Mouse (Mus musculus) kidney, postnatal 10 days (tissue): ENCODE data around the gene Sbk1.

Experiments used
- DNase-seq: peaks from one replicate; pipeline ENCODE4 v3.0.0; 2021; ENCODE audit warnings: mixed read lengths

The Sbk1 gene

GRCm38 (mm10) chr7:126271712-126272683, at the start of gene Sbk1:
TSS of gene Sbk1 (plus strand) at chr7:126272619.
- DNase-seq, result peak; percentile 95

- DNase-seq, result no peak
Observed at GRCm38 (mm10) chr7:126222753-126223152, 49.7 kb upstream of the Sbk1 start.

DNA sequence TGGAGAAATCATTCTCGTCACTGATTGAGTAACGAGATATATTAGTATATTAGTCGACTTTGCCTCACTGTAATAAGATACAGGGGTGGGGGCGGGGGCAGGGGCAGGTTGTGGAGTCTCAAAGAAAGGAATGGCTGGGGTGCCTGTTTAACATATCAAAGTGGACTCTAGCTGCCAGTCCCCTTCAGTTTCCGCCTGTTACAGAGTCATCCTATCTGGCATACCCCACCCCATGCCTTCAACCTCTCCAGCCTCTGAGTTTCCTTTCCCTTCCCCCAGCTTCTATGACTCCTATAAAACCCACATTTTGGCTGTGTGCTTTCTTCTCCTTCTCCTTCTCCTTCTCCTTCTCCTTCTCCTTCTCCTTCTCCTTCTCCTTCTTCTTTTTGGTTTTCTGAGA, 46.3 kb upstream of the Sbk1 start:
- DNase-seq, result no peak

GRCm38 (mm10) chr7:126230357-126231148, 41.9 kb upstream of the Sbk1 start:
- DNase-seq, result no peak

DNA sequence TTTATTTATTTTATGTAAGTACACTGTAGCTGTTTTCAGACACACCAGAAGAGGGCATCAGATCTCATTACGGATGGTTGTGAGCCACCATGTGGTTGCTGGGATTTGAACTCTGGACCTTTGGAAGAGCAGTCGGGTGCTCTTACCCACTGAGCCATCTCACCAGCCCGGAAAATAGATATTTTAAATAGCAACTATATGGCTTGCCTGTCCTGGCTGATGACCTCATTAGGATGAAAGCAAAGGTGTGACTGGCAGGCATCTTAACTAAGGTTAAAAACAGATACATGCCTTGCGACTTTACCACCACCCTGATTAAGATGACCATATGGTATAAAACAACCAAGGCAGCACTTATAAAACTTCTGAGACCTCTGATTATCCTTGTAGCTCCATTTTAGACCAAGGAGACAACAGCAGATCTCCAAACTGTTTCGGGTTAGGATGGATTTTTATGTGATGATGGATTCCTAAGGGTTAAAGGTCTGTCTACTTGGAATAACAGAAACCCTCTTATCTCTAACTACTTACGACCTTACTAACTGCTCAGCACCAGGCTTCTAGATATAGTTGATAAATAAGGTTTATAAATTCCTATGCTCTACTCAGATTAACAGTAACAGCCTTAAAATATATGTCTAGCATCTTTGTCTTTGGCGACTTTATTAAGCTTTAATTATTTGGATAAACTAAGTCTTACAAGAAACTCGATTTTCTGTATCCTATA, 39.9 kb upstream of the Sbk1 start:
- no peak for DNase-seq

DNA sequence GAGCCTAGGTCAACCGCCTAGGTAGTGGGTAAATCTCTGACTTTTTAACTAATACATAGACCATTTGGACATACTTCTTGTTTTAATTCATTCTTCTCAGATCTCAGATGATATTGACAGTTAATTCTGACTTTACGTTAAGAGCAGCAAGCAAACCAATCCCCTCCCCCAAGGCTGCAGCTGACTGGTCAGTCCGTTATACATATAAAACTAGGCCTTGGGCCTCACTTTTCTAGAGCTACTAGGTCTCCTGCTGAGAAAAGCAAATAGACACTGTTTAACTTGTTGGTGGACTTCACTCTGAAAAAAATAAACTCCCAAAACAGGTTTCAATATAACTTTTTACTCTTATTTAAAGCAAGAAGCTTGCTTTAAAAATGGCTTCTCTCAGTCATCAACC, 37.8 kb upstream of the Sbk1 start:
- DNase-seq, result no peak

DNA sequence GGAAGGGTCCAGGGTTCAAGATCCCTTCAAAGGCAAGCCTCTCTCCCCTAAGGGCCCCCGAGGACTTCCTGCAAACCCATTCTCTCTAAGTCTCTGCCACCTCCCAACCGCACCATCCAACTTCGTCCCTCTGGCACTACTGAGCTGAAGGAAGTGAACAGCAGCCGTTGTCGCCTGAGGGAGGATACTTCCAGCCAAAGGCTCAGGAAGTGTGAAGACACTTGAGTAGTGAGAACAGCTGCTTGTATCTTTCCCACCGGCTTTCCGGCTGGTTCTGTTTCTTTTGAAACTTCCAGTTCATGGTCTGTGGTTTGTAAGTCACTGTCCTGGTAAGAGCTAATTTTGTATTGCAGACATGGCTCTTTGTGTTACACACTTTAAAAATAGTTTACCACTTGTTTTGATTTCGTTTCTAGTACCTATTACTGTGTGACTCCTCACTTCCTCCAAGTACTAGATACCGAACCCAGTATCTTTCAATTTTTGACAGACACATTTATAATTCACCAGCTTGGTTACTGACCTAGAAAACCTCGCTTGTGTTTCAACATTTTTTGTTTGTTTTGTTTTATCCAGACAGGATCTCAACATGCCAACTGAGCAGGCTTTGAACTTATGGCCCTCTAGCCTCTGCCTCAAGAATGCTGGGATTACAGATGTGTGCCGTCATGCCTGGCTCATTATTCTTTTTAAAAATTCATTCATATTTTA, 36.2 kb upstream of the Sbk1 start:
- peak; percentile 34 for DNase-seq

GRCm38 (mm10) chr7:126236794-126237192, 35.6 kb upstream of the Sbk1 start:
- peak; percentile 21 for DNase-seq

DNA sequence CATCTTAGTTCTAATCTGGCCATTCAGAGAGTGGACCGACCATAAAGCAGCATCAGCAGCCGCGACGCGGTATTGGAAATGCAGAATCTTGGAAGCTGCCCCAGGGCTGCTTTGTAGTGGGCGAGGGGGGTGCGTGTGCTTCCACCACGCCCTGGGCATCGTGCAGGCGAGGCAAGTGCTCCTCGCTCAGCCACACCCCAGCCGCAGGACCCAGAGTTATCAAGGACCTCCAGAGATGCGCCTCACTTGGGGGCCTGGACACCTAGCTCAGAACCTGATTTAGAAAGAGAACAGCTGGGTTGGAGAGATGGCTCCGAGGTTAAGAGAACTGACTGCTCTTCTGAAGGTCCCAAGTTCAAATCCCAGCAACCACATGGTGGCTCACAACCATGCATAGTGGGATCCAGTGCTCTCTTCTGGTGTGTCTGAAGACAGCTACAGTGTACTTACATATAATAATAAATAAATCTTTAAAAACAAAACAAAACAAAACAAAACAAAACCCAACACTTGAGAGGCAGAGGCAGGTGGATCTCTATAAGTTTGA, 31.5 kb upstream of the Sbk1 start:
- no peak for DNase-seq

- no peak for DNase-seq
Observed at GRCm38 (mm10) chr7:126244168-126244750, 28.2 kb upstream of the Sbk1 start.

GRCm38 (mm10) chr7:126248088-126248487, 24.3 kb upstream of the Sbk1 start:
- no peak for DNase-seq

DNA sequence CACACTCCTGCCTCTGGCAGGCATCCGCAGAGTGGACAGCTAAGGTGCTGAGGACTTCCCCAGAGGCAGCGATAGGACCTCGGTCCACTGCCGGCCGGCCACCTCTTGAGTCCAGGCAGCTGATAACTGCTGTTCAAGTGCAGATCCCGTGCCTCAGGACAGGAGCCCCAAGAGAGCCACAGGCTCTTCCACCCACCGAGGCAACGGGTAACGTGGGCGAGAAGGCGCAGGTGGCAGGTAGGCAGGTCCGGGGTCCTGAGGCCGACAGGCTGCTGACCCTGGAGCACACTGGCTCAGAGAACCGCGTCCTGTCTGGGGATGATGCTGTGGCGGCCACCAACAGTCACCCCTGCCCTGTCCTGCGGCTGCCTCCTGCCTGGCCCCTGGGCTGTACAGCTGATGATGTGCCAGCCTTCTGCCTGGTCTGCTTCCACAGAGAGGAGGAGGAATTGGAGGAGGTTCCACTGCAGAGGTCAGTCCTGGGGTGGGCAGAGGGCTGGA, 23.7 kb upstream of the Sbk1 start:
- DNase-seq, result no peak

- DNase-seq, result no peak
Observed at GRCm38 (mm10) chr7:126249146-126249545, 23.3 kb upstream of the Sbk1 start.

GRCm38 (mm10) chr7:126249986-126250385, 22.4 kb upstream of the Sbk1 start:
- no peak for DNase-seq

- DNase-seq, result no peak
Observed at GRCm38 (mm10) chr7:126250481-126250880, 21.9 kb upstream of the Sbk1 start.

- no peak for DNase-seq
Observed at GRCm38 (mm10) chr7:126251698-126252097, 20.7 kb upstream of the Sbk1 start.

- no peak for DNase-seq
Observed at GRCm38 (mm10) chr7:126252230-126252629, 20.2 kb upstream of the Sbk1 start.

GRCm38 (mm10) chr7:126260280-126261210, 11.9 kb upstream of the Sbk1 start:
- DNase-seq, result peak; percentile 77

DNA sequence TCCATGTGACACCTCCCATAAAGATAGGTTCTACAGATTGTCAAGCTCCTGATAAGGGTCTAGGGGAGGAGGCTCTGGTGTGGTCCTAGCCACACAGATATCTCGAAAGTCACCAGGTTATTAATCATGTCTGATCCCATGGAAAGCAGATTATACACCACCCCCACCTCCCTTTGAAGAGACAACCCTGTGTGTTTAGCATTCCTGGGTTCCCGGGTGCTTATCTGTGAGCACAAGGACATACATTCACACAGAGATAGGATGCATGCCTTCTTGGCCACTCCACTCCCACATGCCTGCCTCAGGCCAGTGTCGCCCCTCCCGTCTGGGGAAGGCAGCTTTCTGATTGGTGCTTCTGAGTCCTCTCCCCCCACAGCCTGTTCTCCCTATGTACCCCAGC, 10.6 kb upstream of the Sbk1 start:
- no peak for DNase-seq

DNA sequence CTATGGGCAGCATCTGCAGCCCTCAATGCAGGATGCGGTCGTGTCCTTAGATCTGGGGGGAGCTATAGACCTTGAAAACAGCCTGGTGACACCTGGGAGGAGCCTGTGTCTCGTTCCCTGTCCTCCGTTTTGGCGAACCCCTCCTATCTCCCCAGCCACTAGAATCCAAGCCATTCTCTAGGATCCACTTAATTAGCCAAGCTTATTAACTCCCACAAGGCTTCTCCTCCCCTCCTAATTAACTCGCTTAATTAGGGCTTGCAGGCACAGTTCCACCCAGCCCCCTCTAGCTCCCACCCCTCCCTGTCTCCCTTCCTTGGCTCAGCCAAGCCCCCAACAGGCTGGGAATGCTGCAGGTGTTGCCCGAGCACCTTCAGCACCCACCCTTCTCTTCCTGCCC, 8.5 kb upstream of the Sbk1 start:
- DNase-seq, result no peak
